Comparison of ENCODE assay signal across 32 mouse cellular contexts in the genomic region with DNA sequence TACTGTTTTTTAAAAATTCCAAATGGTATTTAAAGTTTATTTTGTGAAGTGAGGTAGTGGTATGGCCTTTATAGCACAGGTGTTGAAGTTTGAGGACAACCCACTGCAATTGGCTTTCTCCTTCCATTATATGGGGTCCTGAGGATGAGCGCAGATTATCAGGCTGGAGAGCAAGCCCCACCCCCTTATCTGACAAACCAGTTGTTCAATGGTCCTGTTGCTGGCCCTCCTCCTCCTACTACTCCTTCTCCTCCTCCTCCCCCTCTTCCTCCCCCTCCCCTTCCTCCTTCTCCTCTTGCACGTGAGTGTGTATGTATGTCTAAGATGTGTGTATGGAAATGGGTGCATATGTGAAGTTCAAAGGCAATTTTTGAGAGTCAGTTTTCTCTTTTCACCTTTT. TPM values are rescaled to one million over a fixed set of nuclear protein-coding genes. Genes with fewer than 3 reads are reported as not detected.
"Had no signal": no experiment of that assay in that cellular context is flagged by ENCODE, and none has a peak within 500 bp of the region (broad histone marks: within the 10 kb centered on the region; RNA-seq: fewer than 3 reads in every experiment).

No protein-coding gene starts in this region.

- DNase-seq: kidney, adult 2 months; kidney, postnatal 25 days; layer of hippocampus, adult 9-11 months; lung, adult 18-20 months; lung, postnatal 10 days; lung, postnatal 36 days; retina, postnatal 1 day; thymus, adult 18-20 months; thymus, postnatal 14 days; thymus, postnatal 4 days had no signal

- H3K36me3 ChIP-seq: lung, embryonic 15.5 days; midbrain, embryonic 10.5 days; midbrain, embryonic 13.5 days; neural tube, embryonic 13.5 days had no signal

- H3K9me3 ChIP-seq: lung, embryonic 15.5 days; megakaryocyte, embryonic 14.5 days; midbrain, embryonic 10.5 days; midbrain, embryonic 13.5 days; neural tube, embryonic 13.5 days had no signal

- H3K9ac ChIP-seq: lung, embryonic 15.5 days; midbrain, embryonic 13.5 days; neural tube, embryonic 13.5 days had no signal

- ATAC-seq: inflammation-experienced regulatory T-cells, adult 6 months; intestine, embryonic 16.5 days; midbrain, embryonic 13.5 days; midbrain, embryonic 16.5 days had no signal

- H3K27ac ChIP-seq: kidney, postnatal 0 days; layer of hippocampus, adult 2 months; lung, embryonic 15.5 days; midbrain, embryonic 10.5 days; midbrain, embryonic 13.5 days; neural tube, embryonic 13.5 days had no signal

- H3K4me2 ChIP-seq: lung, embryonic 15.5 days; midbrain, embryonic 13.5 days; neural tube, embryonic 13.5 days had no signal

- H3K4me3 ChIP-seq: layer of hippocampus, adult 2 months; lung, embryonic 15.5 days; megakaryocyte, embryonic 14.5 days; midbrain, embryonic 10.5 days; midbrain, embryonic 13.5 days; myocyte; neural tube, embryonic 13.5 days had no signal

- H3K4me1 ChIP-seq: lung, embryonic 15.5 days; megakaryocyte, embryonic 14.5 days; midbrain, embryonic 10.5 days; midbrain, embryonic 13.5 days; neural tube, embryonic 13.5 days had no signal

RNA-seq across cellular contexts. Expression of gene Meiob, which starts 8.1 kb away (rescaled TPM):
- total RNA-seq: layer of hippocampus, adult 2 months; layer of hippocampus, postnatal 25 days; left cerebral cortex, adult 18-20 months; left cerebral cortex, postnatal 10 days; left cerebral cortex, postnatal 36 days; monocyte, adult 5-6 weeks; neutrophil, adult 5-6 weeks had no signal
- polyA plus RNA-seq: inflammation-experienced regulatory T-cells, adult 6 months; intestine, embryonic 16.5 days; kidney, adult 2 months; kidney, embryonic 14.5 days; limb, embryonic 11.5 days; limb, embryonic 14.5 days; lung, embryonic 15.5 days; midbrain, embryonic 13.5 days; midbrain, embryonic 16.5 days; myocyte; neural tube, embryonic 13.5 days; small intestine, adult 2 months; spleen, adult 2 months had no signal

RNA-seq across cellular contexts. Expression of gene Igfals, which starts 53.6 kb away (rescaled TPM):
- total RNA-seq: layer of hippocampus, postnatal 25 days; left cerebral cortex, adult 18-20 months; left cerebral cortex, postnatal 36 days; monocyte, adult 5-6 weeks; neutrophil, adult 5-6 weeks had no signal
- polyA plus RNA-seq: inflammation-experienced regulatory T-cells, adult 6 months; midbrain, embryonic 13.5 days; midbrain, embryonic 16.5 days; myocyte; neural tube, embryonic 13.5 days had no signal

RNA-seq across cellular contexts. Expression of gene Hs3st6, which starts 59.4 kb away (rescaled TPM):
- total RNA-seq: layer of hippocampus, adult 2 months; monocyte, adult 5-6 weeks had no signal
- polyA plus RNA-seq: inflammation-experienced regulatory T-cells, adult 6 months; midbrain, embryonic 16.5 days; myocyte had no signal
